Mouse (Mus musculus) cerebellum, adult 2 months (tissue): ENCODE measurements around the gene Cox7a2l. TPM values are rescaled to one million over a fixed set of nuclear protein-coding genes. Genes with fewer than 3 reads are reported as not detected.

Experiments
- DNase-seq, 2 experiments: peaks; one replicate each; pipeline ENCODE4 v3.0.0; 2021
- H3K27ac ChIP-seq: fragments of 200-500 bp; 2 replicates; pipeline ENCODE4 v1.5.1; 2012; ENCODE audit warnings: low read length, control low read depth, inconsistent platforms; ENCODE audit not compliant: insufficient read depth
- H3K27me3 ChIP-seq: fragments of 200-500 bp; 2 replicates; pipeline ENCODE4 v1.6.1; 2012; ENCODE audit warnings: inconsistent platforms, mild to moderate bottlenecking, low read length, moderate library complexity; ENCODE audit not compliant: control insufficient read depth, insufficient read depth
- H3K4me1 ChIP-seq: fragments of 200-500 bp; 2 replicates; pipeline ENCODE4 v1.6.1; 2011; ENCODE audit warnings: low read length; ENCODE audit not compliant: control insufficient read depth, insufficient read depth
- H3K4me3 ChIP-seq: fragments of 200-500 bp; replicated peaks from 2 replicates; pipeline ENCODE3; 2011; ENCODE audit warnings: mild to moderate bottlenecking, low read depth, low read length, control low read depth; ENCODE audit not compliant: insufficient read depth
- CTCF ChIP-seq: fragments of 200-500 bp; IDR thresholded peaks from 2 replicates; pipeline ENCODE4 v1.5.1; 2011; ENCODE audit warnings: low read depth, mild to moderate bottlenecking, control low read depth, low read length, moderate library complexity, borderline replicate concordance; ENCODE audit not compliant: insufficient read depth
- POLR2A ChIP-seq: fragments of 200-500 bp; IDR thresholded peaks from 2 replicates; pipeline ENCODE4 v1.6.1; 2011; ENCODE audit warnings: low read length, control low read depth, borderline replicate concordance; ENCODE audit not compliant: insufficient read depth
- WGBS: fragments of 180-500 bp; shearing (Covaris S2); methylation state at CpG from one replicate; pipeline ENCODE4 v1.1.7; 2018; 5-methylcytosine and 5-hydroxymethylcytosine counted together
- polyA plus RNA-seq: library from polyadenylated mRNA; depleted of rRNA; stranded (reverse); fragments of >200 nt; gene quantifications from 2 replicates; pipeline ENCODE4 v1.2.3, GENCODE M21; 2012; rRNA removed

Cox7a2l gene
- polyA plus RNA-seq, 1 experiment: 280 TPM

DNA sequence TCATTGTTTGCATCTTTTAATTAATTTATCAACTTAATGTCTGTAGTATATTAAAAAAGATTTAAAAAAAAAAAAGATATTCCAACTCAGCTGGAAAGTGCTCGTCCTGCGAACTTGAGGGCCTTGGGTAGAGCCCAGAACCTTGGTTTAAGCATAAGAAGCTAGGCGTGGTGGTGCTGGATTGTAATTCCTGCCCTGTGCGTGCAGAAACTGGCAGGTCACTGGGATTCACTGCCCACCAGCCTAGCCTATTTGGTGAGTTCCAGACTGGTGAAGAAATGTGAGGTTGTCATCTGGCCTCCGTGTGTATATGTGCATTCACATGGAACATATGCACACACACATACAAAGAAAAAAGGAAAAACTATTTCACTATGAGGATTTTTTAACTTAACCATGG, 51.2 kb downstream of the Cox7a2l start:
- TF ChIP-seq CTCF (no peak), POLR2A (no peak)
- Histone ChIP-seq H3K27me3 (no peaks in the 10 kb centered on the region), H3K4me3 (no peak overlapping the region), H3K4me1 (no peaks in the 10 kb centered on the region), H3K27ac (no peak overlapping the region)
- no peak for DNase-seq
- WGBS: 91% methylated on average over 5 of the region's 5 CpGs

DNA sequence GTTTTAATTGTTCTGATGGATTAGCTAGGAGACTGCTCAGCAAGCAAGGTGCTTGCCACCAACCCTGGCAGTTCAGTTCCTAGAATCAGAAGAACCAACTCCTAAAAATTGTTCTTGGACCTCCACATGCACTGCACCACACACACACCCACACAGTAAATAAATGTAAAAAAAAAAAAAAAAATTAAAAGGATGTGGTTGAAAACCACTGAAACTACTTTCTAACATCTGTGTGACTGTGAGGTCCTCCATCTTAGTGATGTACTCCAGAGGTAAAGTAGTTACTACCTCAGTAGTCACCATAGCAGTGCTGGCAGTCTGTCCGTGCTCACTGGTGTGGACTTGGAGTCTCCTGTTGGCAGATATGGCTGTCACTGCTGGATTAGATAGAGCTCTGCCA, 59.9 kb downstream of the Cox7a2l start:
- H3K27ac ChIP-seq: no peak overlapping the region
- TF ChIP-seq POLR2A (no peak), CTCF (no peak)
- DNase-seq: no peak
- H3K27me3 ChIP-seq: no peaks in the 10 kb centered on the region
- no peak overlapping the region for H3K4me3 ChIP-seq
- no peaks in the 10 kb centered on the region for H3K4me1 ChIP-seq
- WGBS: 48% methylated on average over 1 of the region's 1 CpGs

DNA sequence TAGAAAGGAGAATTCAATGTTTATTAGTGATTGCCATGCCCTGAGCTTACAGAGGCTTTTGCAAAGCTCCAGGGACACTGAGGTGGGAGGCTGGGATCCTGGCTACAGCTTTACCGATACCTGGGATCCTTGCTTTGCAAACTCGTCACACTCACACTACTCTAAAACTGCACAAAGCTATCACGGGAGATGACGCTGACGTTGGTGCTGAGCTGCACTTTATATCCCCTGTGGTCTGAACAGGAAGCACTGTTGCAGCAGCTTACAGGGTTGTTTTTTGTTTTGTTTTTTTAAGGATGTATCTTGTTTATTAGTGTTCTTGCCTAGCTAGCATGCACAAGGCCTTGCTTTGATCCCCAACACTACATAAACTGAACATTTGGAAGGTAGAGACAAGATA, 63.5 kb downstream of the Cox7a2l start:
- WGBS: 87% methylated on average over 5 of the region's 5 CpGs
- TF ChIP-seq POLR2A (no peak), CTCF (no peak)
- no peak for DNase-seq
- H3K4me3 ChIP-seq: no peak overlapping the region
- no peaks in the 10 kb centered on the region for H3K27me3 ChIP-seq
- no peak overlapping the region for H3K27ac ChIP-seq
- H3K4me1 ChIP-seq: peaks cover 5% of the 10 kb centered on the region

DNA sequence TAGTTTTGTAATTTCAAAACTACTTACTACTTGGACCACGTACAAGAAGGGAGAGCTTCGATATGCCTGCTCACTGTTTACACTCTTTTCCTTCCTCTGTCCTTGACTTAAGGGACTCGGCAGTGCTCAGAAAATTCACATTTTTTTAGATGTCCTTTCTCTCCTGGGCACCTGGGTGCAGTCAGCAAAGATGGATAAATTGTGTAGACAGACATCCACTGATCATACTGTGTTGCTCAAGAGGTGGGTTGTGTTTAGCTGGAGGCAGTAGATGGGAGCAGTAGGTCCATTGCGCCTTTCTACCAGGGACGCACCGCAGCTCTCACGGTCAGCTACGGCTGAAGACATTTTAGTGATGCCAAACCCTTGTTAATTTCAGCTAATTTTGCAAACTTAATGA, 64.7 kb downstream of the Cox7a2l start:
- Histone ChIP-seq H3K27ac (no peak overlapping the region), H3K27me3 (no peaks in the 10 kb centered on the region), H3K4me3 (no peak overlapping the region), H3K4me1 (peaks cover 5% of the 10 kb centered on the region)
- TF ChIP-seq CTCF (no peak), POLR2A (no peak)
- WGBS: 97% methylated on average over 8 of the region's 8 CpGs
- DNase-seq: no peak

Other genes starting within 250 kb of the Cox7a2l start
- 16.7 and 17.3 TPM in 2 replicates for gene Eml4, start 166.4 kb downstream of the Cox7a2l start, polyA plus RNA-seq
- gene Kcng3, start 114.6 kb upstream of the Cox7a2l start, polyA plus RNA-seq: 0.15 and 0.25 TPM in 2 replicates
- 67.2 and 68.2 TPM in 2 replicates for gene Mta3, start 188.8 kb upstream of the Cox7a2l start, polyA plus RNA-seq